Mouse (Mus musculus): ENCODE measurements around the gene Gm39566. TPM values are rescaled to one million over a fixed set of nuclear protein-coding genes. Genes with fewer than 3 reads are reported as not detected.

The Gm39566 gene
- polyA plus RNA-seq, 1 experiment from 2014 or later = not detected

DNA sequence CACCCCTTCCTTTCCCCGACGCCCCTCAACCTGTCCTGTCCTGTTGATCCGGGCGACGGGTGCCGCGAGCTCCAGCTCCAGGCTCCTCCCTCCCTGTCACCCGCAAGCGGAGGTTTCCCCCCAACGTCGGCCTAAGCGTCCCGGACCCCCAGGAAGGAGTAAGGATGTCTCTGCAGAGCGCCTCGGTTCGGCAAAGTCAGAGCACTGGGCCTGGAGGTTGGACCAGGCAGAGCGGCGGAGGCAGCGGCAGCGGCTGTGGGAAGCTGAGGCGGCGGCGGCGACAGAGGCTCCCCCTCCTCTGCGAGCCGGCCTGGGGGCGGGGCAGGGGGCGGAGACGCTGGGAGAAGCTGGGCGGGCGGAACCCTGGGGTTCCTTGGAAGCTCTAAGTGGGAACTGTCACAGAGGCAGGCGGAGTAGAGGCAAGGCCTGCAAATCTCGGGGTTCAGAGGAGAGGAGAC is 12.4 kb downstream of the Gm39566 start:
- WGBS = 0% methylated on average over 33 of the region's 33 CpGs
- Histone ChIP-seq H3K27ac (ENCODE audit: low read length) (0 out of 2 replicates have a peak overlapping the region, but pooled peaks have one; percentile 33), H3K4me2 (ENCODE audit: low read depth, low read length) (peak overlapping the region; percentile 98), H3K4me1 (replicated peaks; ENCODE audit: control insufficient read depth, insufficient read depth, low read length) (peaks cover 49% of the 10 kb centered on the region), H3K9ac (ENCODE audit: low read length) (peak overlapping the region; percentile 75), H3K27me3 (ENCODE audit: control insufficient read depth, insufficient read depth, low read depth, low read length) (peaks cover 31% of the 10 kb centered on the region), H3K4me3 (ENCODE audit: low read length) (peak overlapping the region; percentile 66), H3K36me3 (ENCODE audit: control insufficient read depth, insufficient read depth, low read length) (no peaks in the 10 kb centered on the region), H3K9me3 (ENCODE audit: control insufficient read depth, low read length) (peaks cover 3% of the 10 kb centered on the region; the same call in 1 of the 2 replicates)
- peak; percentile 58 for ATAC-seq (ENCODE audit: low read depth)

DNA sequence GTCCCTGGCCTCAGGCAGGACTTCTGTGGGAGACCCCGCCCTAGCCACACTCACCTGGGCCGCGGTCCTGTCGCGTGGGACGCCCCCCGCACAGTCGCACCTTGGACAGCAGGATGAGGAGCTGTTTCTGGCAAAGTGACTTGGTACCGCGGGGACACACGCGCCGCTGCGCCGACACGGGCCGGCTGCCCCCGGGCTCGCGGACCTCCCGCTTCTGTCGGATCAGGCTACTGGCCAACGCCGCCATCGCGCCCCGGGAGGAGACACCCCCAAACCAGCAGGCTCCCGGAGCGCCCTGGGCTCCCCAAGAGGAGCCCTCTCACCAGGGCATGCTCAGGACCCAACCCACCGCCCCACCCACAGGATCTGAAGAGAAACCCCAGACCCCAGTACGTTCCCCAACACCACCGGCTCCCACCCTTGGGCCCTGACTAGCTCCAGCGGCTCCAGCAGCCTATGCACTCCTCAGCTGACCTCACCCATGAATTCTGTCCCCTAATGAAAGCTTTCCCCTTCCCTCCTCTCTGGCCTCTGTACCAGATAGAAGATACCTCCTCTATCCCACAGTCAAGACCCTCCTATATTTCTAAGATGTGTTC is 13.6 kb downstream of the Gm39566 start, which contains the start of gene Fgf11:
Gene Fgf11 (minus strand): TSS at position 479 of the 599 bp plus-strand sequence.
- Histone ChIP-seq H3K9ac (ENCODE audit: low read length) (peak within 1 kb of the TSS; percentile 75), H3K36me3 (ENCODE audit: control insufficient read depth, insufficient read depth, low read length) (no peaks in the 10 kb centered on the region), H3K9me3 (ENCODE audit: control insufficient read depth, low read length) (peaks cover 2% of the 10 kb centered on the region; the same call in 1 of the 2 replicates), H3K27me3 (ENCODE audit: control insufficient read depth, insufficient read depth, low read depth, low read length) (peaks cover 31% of the 10 kb centered on the region), H3K27ac (ENCODE audit: low read length) (0 out of 2 replicates have a peak within 1 kb of the TSS, but pooled peaks have one; percentile 33), H3K4me2 (ENCODE audit: low read depth, low read length) (peak within 1 kb of the TSS; percentile 98), H3K4me3 (ENCODE audit: low read length) (peak within 1 kb of the TSS; percentile 66), H3K4me1 (replicated peaks; ENCODE audit: control insufficient read depth, insufficient read depth, low read length) (peaks cover 49% of the 10 kb centered on the region)
- ATAC-seq (ENCODE audit: low read depth) = no peak
- 1% methylated on average over 31 of the region's 33 CpGs for WGBS

DNA sequence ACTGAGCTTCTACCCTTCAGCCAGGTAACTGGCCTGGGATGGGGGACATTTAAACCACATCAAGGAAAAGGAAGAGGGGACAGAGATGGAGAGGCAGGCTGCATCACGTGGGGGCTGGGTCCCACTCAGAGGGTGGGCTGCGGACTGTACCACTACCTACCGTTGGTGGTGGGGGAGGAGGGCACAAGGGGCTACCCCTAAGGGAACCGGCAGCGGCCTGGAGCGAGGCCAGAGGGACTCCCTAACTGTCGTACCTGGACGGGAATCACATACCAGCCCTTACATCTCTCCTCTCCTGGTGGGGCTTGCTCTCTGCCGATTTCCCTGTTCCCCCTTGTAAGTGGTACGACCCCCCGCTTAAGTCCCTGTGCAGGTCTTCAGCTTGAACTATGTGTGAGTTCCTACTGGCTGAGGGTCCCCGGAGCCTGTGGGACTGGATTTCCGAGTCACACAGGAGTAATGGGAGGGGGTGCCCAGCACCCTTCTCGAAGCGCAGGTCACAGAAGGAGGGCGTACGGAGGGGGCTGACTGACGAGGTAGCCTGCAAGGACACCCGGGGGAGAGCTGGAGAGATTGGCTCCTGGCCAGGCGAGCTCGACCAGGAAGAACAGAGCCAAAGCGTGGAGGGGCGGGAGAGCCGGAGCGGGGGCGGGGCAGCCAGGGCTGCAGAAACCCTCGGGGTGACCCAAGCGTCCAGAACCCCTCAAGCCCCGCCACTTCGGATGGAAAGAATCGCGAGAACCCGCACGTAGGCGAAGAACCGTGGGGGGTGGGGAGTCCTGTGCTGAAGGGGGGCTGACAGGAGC is 14.5 kb downstream of the Gm39566 start:
- peak overlapping the region; percentile 52 for H3K4me3 ChIP-seq (ENCODE audit: low read length)
- no peaks in the 10 kb centered on the region for H3K9me3 ChIP-seq (ENCODE audit: control insufficient read depth, low read length)
- peak overlapping the region; percentile 98 for H3K4me2 ChIP-seq (ENCODE audit: low read depth, low read length)
- WGBS = under 1% methylated on average over 36 of the region's 36 CpGs
- H3K36me3 ChIP-seq (ENCODE audit: control insufficient read depth, insufficient read depth, low read length) = no peaks in the 10 kb centered on the region
- peaks cover 51% of the 10 kb centered on the region for H3K4me1 ChIP-seq (replicated peaks; ENCODE audit: control insufficient read depth, insufficient read depth, low read length)
- ATAC-seq (ENCODE audit: low read depth) = peak; percentile 31; the same call in 1 of the 2 replicates
- H3K27ac ChIP-seq (ENCODE audit: low read length) = no peak overlapping the region
- H3K9ac ChIP-seq (ENCODE audit: low read length) = peak overlapping the region; percentile 62
- peaks cover 27% of the 10 kb centered on the region for H3K27me3 ChIP-seq (ENCODE audit: control insufficient read depth, insufficient read depth, low read depth, low read length)

DNA sequence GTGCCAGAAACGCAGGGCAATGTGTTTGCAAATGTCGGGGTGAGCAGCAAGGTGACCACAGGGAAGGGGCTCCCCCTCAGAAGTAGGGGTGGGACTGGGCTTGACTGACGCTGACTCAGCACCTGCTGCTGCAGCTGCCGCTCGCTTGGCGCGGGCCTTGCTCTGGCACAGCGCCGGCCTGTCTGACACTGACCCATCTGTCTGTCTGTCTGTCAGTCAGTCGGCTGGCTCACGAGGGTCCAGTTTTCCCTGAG is 15.0 kb downstream of the Gm39566 start:
- H3K4me3 ChIP-seq (ENCODE audit: low read length) = peak overlapping the region; percentile 52
- H3K27ac ChIP-seq (ENCODE audit: low read length) = no peak overlapping the region
- peak overlapping the region; percentile 62 for H3K9ac ChIP-seq (ENCODE audit: low read length)
- H3K36me3 ChIP-seq (ENCODE audit: control insufficient read depth, insufficient read depth, low read length) = no peaks in the 10 kb centered on the region
- ATAC-seq (ENCODE audit: low read depth) = no peak
- peak overlapping the region; percentile 98 for H3K4me2 ChIP-seq (ENCODE audit: low read depth, low read length)
- 1% methylated on average over 11 of the region's 11 CpGs for WGBS
- H3K9me3 ChIP-seq (ENCODE audit: control insufficient read depth, low read length) = no peaks in the 10 kb centered on the region
- peaks cover 27% of the 10 kb centered on the region for H3K27me3 ChIP-seq (ENCODE audit: control insufficient read depth, insufficient read depth, low read depth, low read length)
- peaks cover 50% of the 10 kb centered on the region for H3K4me1 ChIP-seq (replicated peaks; ENCODE audit: control insufficient read depth, insufficient read depth, low read length)

DNA sequence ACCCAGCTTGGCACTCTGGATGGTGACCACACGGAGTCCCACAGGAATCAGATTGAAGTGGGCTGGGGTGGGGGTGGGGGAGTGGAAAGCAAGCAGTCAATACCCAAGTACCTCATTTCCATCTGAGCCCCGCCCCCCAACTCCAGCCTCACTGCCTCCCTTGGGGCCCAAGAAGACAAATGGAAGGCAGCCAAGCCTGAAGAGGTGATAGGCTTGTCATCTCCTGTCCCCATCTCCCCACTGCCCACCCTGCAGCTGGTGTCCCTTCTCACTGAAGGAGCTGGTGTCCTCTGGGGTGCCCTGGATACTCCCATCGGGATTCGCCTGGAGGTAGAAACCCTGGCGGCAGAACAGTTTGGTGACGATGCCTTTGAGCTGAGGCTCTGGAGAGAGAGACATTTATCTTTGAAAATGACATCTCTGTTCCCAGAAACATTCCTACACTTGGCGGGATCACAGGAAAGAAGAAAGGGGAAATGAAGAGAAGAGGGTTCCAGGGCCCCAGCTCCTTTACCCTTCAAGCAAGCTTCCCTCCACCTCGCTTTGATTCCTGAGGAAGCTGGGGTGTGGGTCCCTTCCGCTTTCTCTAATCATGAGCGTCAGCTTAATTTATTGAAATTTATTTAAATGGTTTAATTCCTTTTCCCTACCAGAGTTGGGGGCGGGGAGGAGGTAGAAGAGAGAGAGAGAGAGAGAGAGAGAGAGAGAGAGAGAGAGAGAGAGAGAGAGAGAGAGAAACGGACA is 15.5 kb downstream of the Gm39566 start:
- Histone ChIP-seq H3K4me2 (ENCODE audit: low read depth, low read length) (peak overlapping the region; percentile 98), H3K27me3 (ENCODE audit: control insufficient read depth, insufficient read depth, low read depth, low read length) (peaks cover 22% of the 10 kb centered on the region), H3K36me3 (ENCODE audit: control insufficient read depth, insufficient read depth, low read length) (no peaks in the 10 kb centered on the region), H3K9ac (ENCODE audit: low read length) (no peak overlapping the region), H3K4me1 (replicated peaks; ENCODE audit: control insufficient read depth, insufficient read depth, low read length) (peaks cover 46% of the 10 kb centered on the region), H3K4me3 (ENCODE audit: low read length) (no peak overlapping the region; the same call in 1 of the 2 replicates), H3K27ac (ENCODE audit: low read length) (no peak overlapping the region), H3K9me3 (ENCODE audit: control insufficient read depth, low read length) (no peaks in the 10 kb centered on the region)
- no peak for ATAC-seq (ENCODE audit: low read depth)
- WGBS = 21% methylated on average over 12 of the region's 12 CpGs

DNA sequence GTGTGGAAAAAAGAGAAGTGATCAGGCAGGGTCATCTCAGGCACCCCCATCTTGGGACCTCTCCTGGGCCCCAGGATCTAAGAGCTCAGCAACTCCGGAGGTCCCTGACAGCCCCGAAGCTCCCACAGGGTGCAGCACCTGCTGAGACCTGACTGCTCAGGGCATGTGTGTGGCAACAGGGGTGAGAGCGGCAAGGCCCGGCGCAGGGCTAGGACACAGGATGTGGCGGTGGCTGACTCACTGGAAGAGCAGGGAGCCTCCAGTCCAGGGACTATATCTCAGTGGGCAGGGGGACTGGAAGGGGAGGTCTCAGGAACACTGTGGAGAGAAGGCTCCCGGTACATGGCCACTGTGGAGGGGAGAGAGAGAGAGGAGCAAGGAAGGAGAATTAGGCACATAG is 17.2 kb downstream of the Gm39566 start:
- Histone ChIP-seq H3K36me3 (ENCODE audit: control insufficient read depth, insufficient read depth, low read length) (no peaks in the 10 kb centered on the region), H3K4me1 (replicated peaks; ENCODE audit: control insufficient read depth, insufficient read depth, low read length) (peaks cover 31% of the 10 kb centered on the region), H3K4me3 (ENCODE audit: low read length) (no peak overlapping the region), H3K4me2 (ENCODE audit: low read depth, low read length) (no peak overlapping the region), H3K9me3 (ENCODE audit: control insufficient read depth, low read length) (no peaks in the 10 kb centered on the region), H3K27ac (ENCODE audit: low read length) (no peak overlapping the region), H3K27me3 (ENCODE audit: control insufficient read depth, insufficient read depth, low read depth, low read length) (peaks cover 12% of the 10 kb centered on the region; the same call in 1 of the 2 replicates), H3K9ac (ENCODE audit: low read length) (no peak overlapping the region)
- 76% methylated on average over 7 of the region's 7 CpGs for WGBS
- ATAC-seq (ENCODE audit: low read depth) = no peak

DNA sequence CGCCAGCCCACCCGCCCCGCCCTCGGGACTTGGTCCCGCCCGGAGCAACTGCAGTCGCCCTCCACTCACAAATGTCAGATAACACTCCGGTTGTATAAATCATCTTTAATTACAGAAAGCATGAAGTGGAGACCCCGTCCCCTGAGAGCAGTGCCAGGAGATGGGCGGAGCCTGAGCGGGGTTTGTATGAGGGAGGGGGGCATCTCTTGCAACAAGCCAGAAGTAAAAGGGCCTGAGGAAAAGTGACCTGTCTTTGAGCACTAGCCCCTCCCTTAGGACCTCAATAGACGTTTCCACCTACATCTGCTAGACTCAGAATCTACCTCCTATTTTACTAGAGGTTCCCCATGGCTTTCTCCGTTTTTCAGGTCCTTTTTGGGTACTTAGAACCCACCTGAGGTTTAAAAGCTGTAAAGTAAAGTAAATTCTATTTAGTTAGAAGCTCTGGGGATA is 19.1 kb downstream of the Gm39566 start:
- Histone ChIP-seq H3K4me1 (replicated peaks; ENCODE audit: control insufficient read depth, insufficient read depth, low read length) (peaks cover 20% of the 10 kb centered on the region), H3K36me3 (ENCODE audit: control insufficient read depth, insufficient read depth, low read length) (no peaks in the 10 kb centered on the region), H3K27ac (ENCODE audit: low read length) (no peak overlapping the region; the same call in 1 of the 2 replicates), H3K9ac (ENCODE audit: low read length) (peak overlapping the region; percentile 67), H3K4me2 (ENCODE audit: low read depth, low read length) (peak overlapping the region; percentile 97), H3K9me3 (ENCODE audit: control insufficient read depth, low read length) (no peaks in the 10 kb centered on the region), H3K4me3 (ENCODE audit: low read length) (peak overlapping the region; percentile 62), H3K27me3 (ENCODE audit: control insufficient read depth, insufficient read depth, low read depth, low read length) (peaks cover 2% of the 10 kb centered on the region; the same call in 1 of the 2 replicates)
- ATAC-seq (ENCODE audit: low read depth) = no peak; the same call in 1 of the 2 replicates
- WGBS = 1% methylated on average over 13 of the region's 13 CpGs

DNA sequence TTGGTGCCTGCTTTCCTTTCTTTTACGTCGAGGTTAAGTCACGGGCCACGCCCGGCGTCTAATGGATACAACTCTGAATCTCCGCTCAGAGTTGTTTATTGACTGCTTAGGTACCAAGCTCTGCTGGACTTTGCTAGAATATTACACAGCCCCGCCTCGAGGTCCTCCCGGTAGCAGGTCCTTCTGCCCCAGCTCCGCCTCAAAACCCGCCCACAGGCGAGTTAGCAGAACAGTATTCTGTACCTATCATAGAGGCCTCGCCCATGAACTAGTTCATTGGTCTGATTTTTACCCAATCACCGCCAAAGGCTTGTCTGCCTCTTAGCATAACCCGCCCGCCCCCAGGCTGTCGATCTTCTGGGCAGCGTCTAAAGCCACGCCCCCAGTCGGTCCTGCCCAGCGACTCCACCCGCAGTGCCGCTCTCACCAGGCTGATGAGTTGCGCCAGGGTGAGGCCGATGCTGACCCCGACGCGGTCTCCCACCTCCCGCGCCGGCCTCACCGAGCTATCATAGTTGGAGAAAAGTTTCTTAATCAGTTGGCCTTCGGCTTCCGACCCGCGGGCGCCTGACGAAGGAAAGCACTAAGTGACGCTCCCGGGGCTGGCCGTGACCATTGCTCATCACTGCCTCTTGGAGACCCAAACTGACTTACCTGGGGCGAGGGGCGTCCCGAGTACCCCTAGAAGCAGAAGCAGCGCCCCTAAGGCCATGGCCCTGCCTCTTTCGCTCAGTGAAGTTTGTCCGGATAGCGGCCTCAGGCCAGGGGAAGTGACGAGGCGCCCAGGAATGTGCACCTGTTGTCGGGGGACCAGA is 19.7 kb downstream of the Gm39566 start, which contains the start of gene Chrnb1:
Gene Chrnb1 (minus strand): TSS at position 776 of the 815 bp plus-strand sequence.
- Histone ChIP-seq H3K27me3 (ENCODE audit: control insufficient read depth, insufficient read depth, low read depth, low read length) (peaks cover 2% of the 10 kb centered on the region; the same call in 1 of the 2 replicates), H3K9me3 (ENCODE audit: control insufficient read depth, low read length) (no peaks in the 10 kb centered on the region), H3K27ac (ENCODE audit: low read length) (peak within 1 kb of the TSS; percentile 51; the same call in 1 of the 2 replicates), H3K4me1 (replicated peaks; ENCODE audit: control insufficient read depth, insufficient read depth, low read length) (peaks cover 14% of the 10 kb centered on the region), H3K4me3 (ENCODE audit: low read length) (peak within 1 kb of the TSS; percentile 62), H3K9ac (ENCODE audit: low read length) (peak within 1 kb of the TSS; percentile 67), H3K36me3 (ENCODE audit: control insufficient read depth, insufficient read depth, low read length) (no peaks in the 10 kb centered on the region), H3K4me2 (ENCODE audit: low read depth, low read length) (peak within 1 kb of the TSS; percentile 97)
- peak; percentile 97 for ATAC-seq (ENCODE audit: low read depth)
- 2% methylated on average over 52 of the region's 52 CpGs for WGBS

Data from lung, embryonic 16.5 days (tissue).